Mouse (Mus musculus) testis, postnatal 14 days (tissue): ENCODE results near the gene Fxn.
"Not testable (repeated sequence)": the region's sequence is repeated elsewhere in the genome, so short reads cannot be mapped to it uniquely, and the experiment has no call there.

Experiments used
- DNase-seq: peaks from one replicate; pipeline ENCODE4 v3.0.0; 2021; ENCODE audit warnings: low spot score

Fxn gene

DNA sequence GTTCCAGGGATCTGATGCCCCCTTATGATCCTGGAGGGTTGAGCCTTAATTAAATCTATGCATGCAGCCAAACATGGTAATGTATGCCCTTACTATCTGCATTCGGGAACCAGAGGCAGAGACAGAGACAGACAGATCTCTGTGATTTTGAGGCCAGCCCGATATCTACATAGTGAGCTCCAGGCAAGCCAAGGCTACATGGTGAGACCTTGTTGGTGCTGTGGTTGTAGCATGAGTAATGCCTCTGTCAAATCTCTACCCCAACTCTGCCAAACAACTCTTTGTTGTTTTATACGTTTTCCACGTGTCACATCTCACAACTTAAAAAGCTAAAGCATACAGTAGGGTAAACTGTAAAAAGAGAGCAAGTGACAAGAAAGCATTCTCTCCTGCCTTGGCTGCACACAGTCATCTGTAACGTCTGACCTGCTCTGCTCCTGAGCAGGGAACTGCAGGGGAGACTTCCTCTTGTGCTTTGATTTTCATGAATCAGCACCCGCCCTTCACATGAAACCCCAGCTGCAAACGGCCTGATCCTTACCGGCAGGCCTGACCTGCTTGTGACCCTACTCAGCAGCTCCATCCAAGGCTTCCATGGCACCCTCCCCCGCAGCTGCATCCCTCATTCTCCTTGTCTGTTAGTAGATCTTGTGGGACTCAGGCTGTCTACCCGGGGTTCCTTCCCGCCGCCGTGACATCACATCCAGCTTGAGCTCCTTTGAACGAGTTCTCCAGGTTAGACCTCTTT is 38.4 kb downstream of the Fxn start:
- no peak for DNase-seq

DNA sequence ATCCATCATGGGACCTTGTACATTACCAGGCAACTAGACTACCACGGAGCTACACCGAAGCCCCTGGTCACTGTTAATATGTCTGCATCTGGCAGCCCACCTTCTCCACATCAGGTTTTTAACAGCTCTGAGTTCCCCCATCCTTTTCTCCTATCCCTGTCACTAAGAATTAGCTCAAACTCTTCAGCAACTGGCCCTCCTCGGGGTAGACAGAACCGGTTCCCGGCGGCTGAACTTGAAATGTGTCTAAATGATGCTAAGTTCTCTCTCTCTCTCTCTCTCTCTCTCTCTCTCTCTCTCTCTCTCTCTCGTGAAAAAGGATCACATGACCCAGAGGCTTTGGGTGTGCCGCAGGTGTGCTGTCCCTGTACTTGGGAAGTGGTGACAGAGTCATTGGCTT is 39.1 kb downstream of the Fxn start:
- no peak for DNase-seq

DNA sequence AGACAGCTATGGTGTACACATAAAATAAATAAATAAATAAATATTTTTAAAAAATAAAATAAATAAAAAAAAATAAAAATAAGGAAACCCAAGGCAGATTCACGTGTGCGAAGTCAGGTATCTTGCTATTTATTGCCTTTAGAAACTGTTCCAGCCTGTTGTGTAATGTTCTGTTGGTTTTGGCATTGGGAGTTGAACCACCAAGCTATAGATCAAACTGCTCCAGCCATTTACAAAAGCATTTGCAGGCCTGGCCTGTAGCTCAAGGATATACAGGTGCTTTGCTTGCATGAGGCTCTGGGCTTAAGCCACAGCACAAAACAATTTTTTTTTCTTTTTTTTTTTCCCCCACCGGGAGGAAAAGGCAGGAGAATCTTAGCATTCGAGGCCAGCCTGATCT is 42.4 kb downstream of the Fxn start:
- no peak for DNase-seq

DNA sequence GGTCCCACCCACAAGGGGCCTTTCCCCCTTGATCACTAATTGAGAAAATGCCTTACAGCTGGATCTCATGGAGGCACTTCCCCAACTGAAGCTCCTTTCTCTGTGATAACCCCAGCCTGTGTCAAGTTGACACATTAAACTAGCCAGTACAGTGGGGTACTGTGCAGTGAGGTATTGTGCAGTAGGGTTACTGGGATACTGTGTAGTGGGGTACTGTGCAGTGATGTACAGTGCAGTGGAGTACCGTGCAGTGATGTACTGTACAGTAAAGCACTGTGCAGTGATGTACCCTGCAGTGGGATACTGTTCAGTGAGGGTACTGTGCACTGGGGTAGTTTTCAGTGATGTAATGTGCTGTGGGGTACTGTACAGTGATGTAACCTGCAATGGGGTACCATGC is 48.0 kb downstream of the Fxn start:
- not testable (repeated sequence) for DNase-seq

DNA sequence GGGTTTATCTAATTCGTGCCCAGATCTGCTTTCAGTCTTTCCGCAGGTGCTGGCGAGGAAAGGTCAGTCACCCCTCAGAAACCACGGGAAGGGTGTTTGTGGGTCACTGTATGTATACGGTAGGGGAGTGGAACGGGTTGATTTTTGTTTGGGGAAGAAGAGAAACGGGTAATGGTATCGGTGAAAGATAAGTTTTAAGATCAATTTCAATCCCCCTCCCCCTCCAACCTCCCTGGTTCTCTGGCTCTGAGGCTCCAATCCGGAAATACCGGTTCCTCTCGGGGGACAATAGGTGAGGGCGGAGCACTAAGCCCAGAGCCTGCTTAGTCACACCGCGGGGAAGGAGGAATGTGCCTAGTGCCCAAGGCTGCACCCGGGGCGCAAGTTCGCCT is 55.1 kb downstream of the Fxn start:
- peak; percentile 61 for DNase-seq

DNA sequence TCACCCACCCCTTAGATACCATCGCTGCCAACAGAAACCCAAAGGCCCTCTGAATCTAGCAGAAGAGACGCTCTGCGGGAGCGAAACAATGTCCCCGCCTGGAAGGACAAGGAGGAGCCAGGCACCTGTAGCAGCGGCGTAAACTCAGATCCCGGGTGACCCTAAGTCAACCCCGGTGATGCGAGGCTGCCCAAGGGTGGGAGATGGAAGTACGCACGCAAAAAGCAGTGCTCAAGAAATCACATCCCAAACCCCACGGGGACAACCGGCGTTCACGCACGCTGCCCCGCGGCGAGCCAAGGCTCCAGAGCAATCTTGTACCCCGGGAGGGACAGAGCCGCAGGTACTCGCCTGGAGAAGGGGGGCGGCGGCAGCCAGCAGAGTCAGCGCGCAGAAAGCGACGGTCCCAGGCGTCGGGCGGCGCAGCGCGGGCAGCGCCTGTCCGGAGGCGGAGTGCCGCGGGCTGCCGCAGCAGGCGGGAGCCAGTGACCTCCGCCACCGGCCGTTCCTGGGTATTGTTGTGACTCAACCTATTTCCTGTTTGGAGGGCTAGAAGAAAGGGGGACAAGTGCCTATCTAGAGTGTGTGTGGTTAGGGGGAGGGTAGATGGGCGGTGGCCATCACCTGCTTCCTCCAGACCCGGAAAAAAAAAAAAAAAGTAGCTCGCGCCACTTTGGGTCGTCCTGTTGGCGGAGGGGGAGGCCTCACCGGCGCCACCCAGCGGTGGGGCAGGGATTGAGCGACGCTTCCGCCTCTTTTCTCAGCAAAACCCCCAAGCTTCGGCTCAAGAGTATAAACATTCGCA is 55.7 kb downstream of the Fxn start, which contains the start of gene Tjp2:
TSS of gene Tjp2 (minus strand) at position 531 of the 805 bp plus-strand sequence.
- DNase-seq = peak; percentile 58

DNA sequence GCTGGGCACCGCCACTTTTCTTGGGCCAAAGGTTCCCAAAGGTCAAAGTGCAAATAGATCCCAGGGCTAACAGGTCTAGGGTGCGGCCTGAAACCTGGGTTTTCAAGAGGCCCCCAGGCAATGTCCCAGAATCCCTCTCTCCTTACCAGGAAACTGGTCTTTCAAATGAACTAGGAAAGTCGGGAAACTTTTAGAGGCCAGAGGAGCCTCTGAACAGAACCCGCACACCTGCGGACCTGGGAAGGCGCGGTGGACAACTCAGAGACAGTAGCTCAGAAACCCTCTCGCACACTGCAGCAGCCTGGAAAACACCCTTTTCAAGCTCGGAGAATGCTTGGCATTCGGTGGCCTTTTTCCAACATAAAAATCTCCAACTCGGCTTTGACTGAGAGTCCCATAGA is 56.6 kb downstream of the Fxn start:
- DNase-seq = no peak

DNA sequence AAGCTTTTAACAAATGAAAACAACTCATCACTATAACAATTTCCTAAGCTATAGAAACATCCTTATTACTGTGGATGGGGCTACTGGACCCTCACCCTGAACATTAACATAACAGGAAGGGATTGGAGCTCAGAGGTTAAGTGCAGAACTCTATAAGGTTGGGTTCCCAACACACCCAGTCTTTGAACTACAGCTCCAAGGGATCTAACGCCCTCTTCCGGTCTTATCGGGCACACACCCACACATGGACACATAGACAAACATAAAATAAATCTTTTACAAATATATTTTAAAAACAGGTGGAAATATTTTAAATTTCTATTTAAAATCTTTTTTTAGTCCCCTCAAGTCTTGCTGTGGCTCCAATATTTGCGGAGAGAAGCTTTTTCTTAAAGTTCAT is 59.0 kb downstream of the Fxn start:
- no peak for DNase-seq

DNA sequence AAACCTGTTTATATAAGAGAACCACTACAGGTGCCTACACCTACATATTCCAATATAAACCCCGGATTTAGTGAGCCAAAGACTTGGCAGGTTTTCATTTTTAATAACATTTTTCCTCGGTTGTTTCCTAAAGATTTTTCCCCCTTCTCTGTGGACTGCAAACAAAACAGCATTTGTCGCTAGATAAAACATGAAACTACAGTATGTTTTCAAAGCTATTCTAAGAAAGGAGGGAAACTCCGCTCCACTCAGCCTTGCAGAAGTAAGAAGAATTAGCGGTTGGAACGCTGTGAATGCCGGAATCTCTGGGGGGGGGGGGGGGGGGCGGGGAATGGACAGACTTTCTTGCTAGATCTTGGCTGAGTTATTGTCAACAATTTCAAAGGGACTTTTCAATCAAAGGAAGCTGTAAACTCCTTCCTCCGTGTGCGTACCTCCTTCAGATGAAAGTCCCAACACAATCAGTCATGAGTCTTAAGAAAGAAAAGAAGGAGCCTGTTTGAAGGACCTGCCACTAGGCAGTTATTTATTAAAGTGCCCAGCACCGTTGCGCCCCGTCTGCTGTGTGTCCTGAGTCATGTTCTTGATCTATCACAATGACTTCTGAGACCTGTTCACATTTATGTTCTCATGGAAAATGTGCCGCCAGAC is 59.5 kb downstream of the Fxn start:
- DNase-seq = no peak

DNA sequence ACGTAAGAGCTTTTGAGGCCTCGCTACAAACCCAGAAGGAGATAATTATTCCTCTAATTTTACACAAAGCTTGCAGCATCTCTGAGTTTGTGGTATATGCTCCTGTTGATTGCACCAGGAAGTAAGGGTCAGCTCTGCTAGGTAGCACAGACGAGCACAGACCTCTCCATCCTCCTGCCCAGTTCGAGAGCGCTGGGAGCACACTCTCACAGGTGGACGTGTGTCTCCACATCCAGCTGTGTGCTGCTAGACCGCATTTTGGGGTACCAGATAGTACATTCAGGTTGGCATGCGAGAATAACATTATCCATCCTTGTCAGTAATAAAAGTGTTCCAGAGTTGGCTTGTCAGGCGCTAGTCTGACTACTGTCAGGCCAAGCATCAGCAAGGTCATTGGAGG is 61.4 kb downstream of the Fxn start:
- no peak for DNase-seq

DNA sequence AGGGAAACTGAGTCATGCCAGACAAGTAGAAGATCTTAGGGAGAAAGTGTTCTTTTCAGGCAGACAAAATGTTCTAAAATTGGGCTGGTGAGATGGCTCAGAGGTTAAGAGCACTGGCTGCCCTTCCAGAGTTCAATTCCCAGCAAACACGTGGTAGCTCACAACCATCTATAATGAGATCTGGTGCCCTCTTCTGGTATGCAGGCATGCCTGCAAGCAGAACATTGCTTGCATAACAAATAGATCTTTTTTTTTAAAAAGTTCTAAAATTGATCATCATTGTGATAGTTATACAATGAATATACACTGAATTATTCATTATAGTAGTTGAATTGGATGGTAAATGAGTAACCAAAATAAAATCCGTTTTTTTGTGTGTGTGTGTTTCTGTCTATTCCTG is 62.1 kb downstream of the Fxn start:
- DNase-seq = no peak

DNA sequence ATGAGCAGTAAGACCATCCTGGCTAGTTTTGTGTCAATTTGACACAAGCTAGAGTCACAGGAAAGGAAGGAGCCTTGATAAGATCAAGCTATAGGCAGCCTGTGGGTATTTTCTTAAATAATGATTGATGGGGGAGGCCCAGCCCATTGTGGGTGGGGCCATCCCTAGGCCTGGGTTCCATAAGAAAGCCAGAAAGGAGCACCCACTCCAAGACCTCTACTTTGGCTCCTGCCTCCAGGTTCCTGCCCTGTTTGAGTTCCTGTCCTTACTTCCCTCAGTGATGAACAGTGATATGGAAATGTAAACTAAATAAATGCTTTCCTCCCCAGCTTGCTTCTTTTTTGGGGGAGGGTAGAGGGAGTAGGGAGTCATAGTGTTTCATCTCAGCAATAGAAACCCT is 62.6 kb downstream of the Fxn start:
- DNase-seq = no peak

DNA sequence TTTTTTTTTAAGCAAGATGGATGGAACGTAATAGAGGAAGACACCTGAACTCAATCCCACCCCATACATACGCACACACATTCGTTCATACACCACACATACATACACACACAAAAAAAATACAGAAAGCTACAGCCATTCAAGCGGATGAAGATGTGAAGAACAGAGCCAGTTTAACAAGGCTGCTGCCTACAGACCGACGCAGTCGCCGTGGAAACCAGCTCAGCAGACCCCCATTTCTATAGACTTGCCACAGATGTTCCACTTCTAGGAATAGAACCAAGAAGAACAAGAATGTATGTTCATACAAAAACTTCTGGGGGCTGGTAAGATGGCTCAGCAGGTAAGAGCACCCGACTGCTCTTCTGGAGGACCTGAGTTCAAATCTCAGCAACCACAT is 63.6 kb downstream of the Fxn start:
- DNase-seq = no peak

DNA sequence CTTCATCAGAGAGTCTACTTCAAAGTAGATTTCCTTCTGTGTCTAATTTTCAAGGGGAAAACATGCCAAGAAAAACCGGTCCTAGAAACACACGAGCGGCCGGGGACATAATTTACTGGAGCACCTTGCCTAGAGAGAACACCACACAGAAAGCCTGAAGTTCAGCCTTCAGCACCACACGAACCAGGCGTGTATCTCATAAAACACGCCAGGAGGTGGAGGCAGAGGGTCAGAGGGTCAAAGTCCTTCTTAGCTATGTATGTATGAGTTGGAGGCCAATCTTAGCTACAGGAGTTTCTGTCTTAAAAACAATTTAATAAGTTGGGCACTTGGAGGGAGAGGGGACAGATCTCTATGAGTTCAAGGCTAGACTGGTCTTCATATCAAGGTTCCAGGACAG is 65.5 kb downstream of the Fxn start:
- no peak for DNase-seq

DNA sequence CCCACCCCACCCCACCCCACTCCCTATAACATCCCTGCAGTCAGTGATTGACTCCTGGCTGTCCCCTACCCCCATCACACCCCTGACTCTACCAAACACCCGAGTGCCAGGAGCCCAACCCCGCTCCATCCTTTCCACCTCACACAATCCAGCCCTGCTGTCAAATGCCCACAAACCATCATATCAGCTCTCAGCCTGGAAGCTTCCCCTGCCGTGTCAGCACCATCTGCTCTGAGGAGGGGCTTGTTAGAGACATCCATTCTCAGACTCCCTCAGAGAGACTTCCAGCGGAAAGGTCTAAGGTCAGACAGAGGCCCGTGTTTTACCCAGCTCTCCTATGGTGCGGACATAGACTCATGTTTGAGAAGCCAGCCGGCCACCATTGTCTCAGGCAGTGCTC is 67.1 kb downstream of the Fxn start:
- no peak for DNase-seq

DNA sequence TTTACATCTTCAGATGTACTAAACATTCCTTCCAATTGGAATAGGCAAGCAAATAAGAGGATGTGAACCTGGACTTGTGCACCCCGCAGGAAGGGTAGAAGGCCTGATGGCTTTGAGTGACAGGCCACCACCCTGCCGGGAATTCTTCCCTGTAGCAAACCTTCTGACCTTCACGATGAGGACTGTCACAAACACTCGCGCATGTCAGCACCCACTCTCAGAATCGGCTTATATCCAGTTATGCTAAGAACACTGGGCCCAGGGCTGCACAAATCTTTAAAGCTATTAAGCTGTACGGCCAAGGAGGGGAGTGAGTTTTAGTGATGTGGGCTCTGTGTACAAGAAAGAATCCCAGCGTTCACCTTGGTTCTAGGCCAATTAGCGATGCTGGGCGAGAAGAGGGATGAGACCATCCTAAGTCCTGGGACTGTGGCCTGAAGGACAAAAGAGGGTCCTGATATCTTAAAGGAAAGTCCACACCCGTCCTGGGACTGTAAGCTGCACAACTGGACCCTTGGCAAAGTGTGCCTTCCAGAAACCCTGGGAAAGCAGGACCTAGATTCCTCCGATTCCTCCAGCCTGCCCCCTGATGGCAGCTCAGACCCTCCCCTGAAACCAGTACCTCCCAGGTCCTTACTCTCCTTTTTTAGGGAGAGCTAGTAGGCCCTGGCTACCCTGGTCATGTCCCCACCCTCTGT is 67.7 kb downstream of the Fxn start:
- DNase-seq = no peak
